Mouse (Mus musculus): ENCODE results near the gene Zc3h12b. TPM values are rescaled to one million over a fixed set of nuclear protein-coding genes. Genes with fewer than 3 reads are reported as not detected.

Zc3h12b gene
- total and polyA plus RNA-seq, 3 experiments, result 0.04 to 0.16 TPM; not detected in 1

GRCm38 (mm10) chrX:95968594-95968965 is 257.1 kb downstream of the Zc3h12b start (continued):
- TF ChIP-seq GABPA (IDR thresholded peaks at IDR 0.05; ENCODE audit: insufficient replicate concordance, low read depth, low read length) (no peak), USF1 (IDR thresholded peaks at IDR 0.05; ENCODE audit: low read depth, low read length) (peak; percentile 65), IRF4 (IDR thresholded peaks at IDR 0.05; ENCODE audit: low read depth, low read length) (no peak), MYC (IDR thresholded peaks at IDR 0.05; ENCODE audit: low read depth, low read length) (peak; percentile 57; the same call in 1 of the 2 replicates)

GRCm38 (mm10) chrX:95969116-95969515 is 257.6 kb downstream of the Zc3h12b start:
- Histone ChIP-seq H3K79me2 (replicated peaks; ENCODE audit: control insufficient read depth, extremely low read depth, insufficient read depth, poor library complexity, severe bottlenecking) (no peaks in the 10 kb centered on the region), H3K4me3 (replicated peaks in 1 of 3; ENCODE audit: low read depth in 2 of 3, low read length in 2 of 3, poor library complexity in 1 of 3) (no peak overlapping the region), H3K4me2 (ENCODE audit: insufficient read depth, low read depth, poor library complexity, severe bottlenecking) (peak overlapping the region; percentile 63), H3K27me3 (replicated peaks) (no peaks in the 10 kb centered on the region), H3K9ac (ENCODE audit: insufficient read depth, low read depth) (peak overlapping the region; percentile 51; the same call in 1 of the 2 replicates), H3K4me1 (ENCODE audit: control insufficient read depth in 1 of 2, insufficient read depth in 2 of 2) (peaks cover 0 to 29% of the 10 kb centered on the region in 2 experiments; a peak in 2 of 4 replicates), H3K36me3 (replicated peaks in 1 of 2; ENCODE audit: control insufficient read depth in 1 of 2, insufficient read depth in 1 of 2, low read length in 1 of 2) (no peaks in the 10 kb centered on the region), H3K9me3 (replicated peaks; ENCODE audit: low read length) (no peaks in the 10 kb centered on the region), H3K27ac (ENCODE audit: insufficient read depth, low read depth) (no peak overlapping the region)
- in situ Hi-C loops (cut with MboI; ENCODE audit: low pct_ligation_motif_present, low pct_unique_long_range_greater_than_20kb, low sequenced_read_pairs) (no loop called here), dilution Hi-C loops (cut with MboI; ENCODE audit: extremely low pct_ligation_motif_present, extremely low pct_unique_long_range_greater_than_20kb, low sequenced_read_pairs) (no loop called here)
- no peak for DNase-seq (ENCODE audit: extremely low read depth)
- TF ChIP-seq E2F4 (IDR thresholded peaks at IDR 0.05; ENCODE audit: insufficient replicate concordance, low read depth, low read length) (no peak), UBTF (IDR thresholded peaks at IDR 0.05; ENCODE audit: low read depth, low read length) (no peak), USF2 (conservative IDR thresholded peaks at IDR 0.05; ENCODE audit: low read depth, low read length) (no peak), SIN3A (IDR thresholded peaks at IDR 0.05; ENCODE audit: low read length) (no peak), NELFE (IDR thresholded peaks at IDR 0.05; ENCODE audit: low read depth, low read length) (no peak), JUND (conservative IDR thresholded peaks at IDR 0.05; ENCODE audit: low read depth, low read length) (no peak), POLR2AphosphoS2 (IDR thresholded peaks at IDR 0.05; ENCODE audit: low read depth, low read length) (no peak), CTCF (conservative IDR thresholded peaks at IDR 0.05 in 1 of 2, IDR thresholded peaks at IDR 0.05 in 1 of 2; ENCODE audit: low read depth in 2 of 2, low read length in 2 of 2) (no peak)

GRCm38 (mm10) chrX:95969936-95970335 is 258.5 kb downstream of the Zc3h12b start:
- no peak for DNase-seq (ENCODE audit: extremely low read depth)
- no peak for TF ChIP-seq GABPA (IDR thresholded peaks at IDR 0.05; ENCODE audit: insufficient replicate concordance, low read depth, low read length)
- no peak for TF ChIP-seq CHD1 (IDR thresholded peaks at IDR 0.05; ENCODE audit: low read depth, low read length)
- no peak for TF ChIP-seq NRF1 (IDR thresholded peaks at IDR 0.05; ENCODE audit: low read depth, low read length)
- no peak for TF ChIP-seq EP300 (IDR thresholded peaks at IDR 0.05; ENCODE audit: low read length)
- TF ChIP-seq MXI1 (IDR thresholded peaks at IDR 0.05; ENCODE audit: low read depth, low read length), result no peak
- TF ChIP-seq HCFC1 (IDR thresholded peaks at IDR 0.05; ENCODE audit: low read depth, low read length), result no peak
- TF ChIP-seq USF2 (conservative IDR thresholded peaks at IDR 0.05; ENCODE audit: low read depth, low read length), result no peak
- TF ChIP-seq RAD21 (IDR thresholded peaks at IDR 0.05; ENCODE audit: low read depth, low read length), result no peak
- TF ChIP-seq CHD2 (IDR thresholded peaks at IDR 0.05; ENCODE audit: low read length), result no peak
- Histone ChIP-seq H3K9ac (ENCODE audit: insufficient read depth, low read depth) (no peak overlapping the region), H3K4me3 (replicated peaks in 1 of 3; ENCODE audit: low read depth in 2 of 3, low read length in 2 of 3, poor library complexity in 1 of 3) (no peak overlapping the region), H3K9me3 (replicated peaks; ENCODE audit: low read length) (no peaks in the 10 kb centered on the region), H3K27me3 (replicated peaks) (no peaks in the 10 kb centered on the region), H3K36me3 (replicated peaks in 1 of 2; ENCODE audit: control insufficient read depth in 1 of 2, insufficient read depth in 1 of 2, low read length in 1 of 2) (no peaks in the 10 kb centered on the region), H3K27ac (ENCODE audit: insufficient read depth, low read depth) (no peak overlapping the region), H3K79me2 (replicated peaks; ENCODE audit: control insufficient read depth, extremely low read depth, insufficient read depth, poor library complexity, severe bottlenecking) (no peaks in the 10 kb centered on the region), H3K4me2 (ENCODE audit: insufficient read depth, low read depth, poor library complexity, severe bottlenecking) (no peak overlapping the region), H3K4me1 (ENCODE audit: control insufficient read depth in 1 of 2, insufficient read depth in 2 of 2) (peaks cover 0 to 28% of the 10 kb centered on the region in 2 experiments; a peak in 2 of 4 replicates)
- dilution Hi-C loops (cut with MboI; ENCODE audit: extremely low pct_ligation_motif_present, extremely low pct_unique_long_range_greater_than_20kb, low sequenced_read_pairs), result no loop called here
- in situ Hi-C loops (cut with MboI; ENCODE audit: low pct_ligation_motif_present, low pct_unique_long_range_greater_than_20kb, low sequenced_read_pairs), result no loop called here

Other genes with a start within 250 kb of the Zc3h12b start
- gene Asb12, start 153.7 kb upstream of the Zc3h12b start, total RNA-seq (2012; rRNA removed), result not detected in 2 replicates
- gene Asb12, start 153.7 kb upstream of the Zc3h12b start, total RNA-seq (2014; rRNA removed), result not detected in 2 replicates
- gene Asb12, start 153.7 kb upstream of the Zc3h12b start, polyA plus RNA-seq (2012; ENCODE audit: insufficient read length, low read depth), result not detected in 2 replicates
- not detected in 2 replicates for gene Pfn5, start 153.6 kb upstream of the Zc3h12b start, total RNA-seq (2012; rRNA removed)
- not detected in 2 replicates for gene Pfn5, start 153.6 kb upstream of the Zc3h12b start, total RNA-seq (2014; rRNA removed)
- not detected in 2 replicates for gene Pfn5, start 153.6 kb upstream of the Zc3h12b start, polyA plus RNA-seq (2012; ENCODE audit: insufficient read length, low read depth)
- 5.6 and 6.1 TPM in 2 replicates for gene Zc4h2, start 53.2 kb upstream of the Zc3h12b start, total RNA-seq (2012; rRNA removed)
- gene Zc4h2, start 53.2 kb upstream of the Zc3h12b start, total RNA-seq (2014; rRNA removed), result 16.5 and 19.4 TPM in 2 replicates
- 9.8 and 11.0 TPM in 2 replicates for gene Zc4h2, start 53.2 kb upstream of the Zc3h12b start, polyA plus RNA-seq (2012; ENCODE audit: insufficient read length, low read depth)
- gene Las1l, start 245.3 kb downstream of the Zc3h12b start, total RNA-seq (2012; rRNA removed), result 33.1 and 37.5 TPM in 2 replicates
- 31.9 and 33.5 TPM in 2 replicates for gene Las1l, start 245.3 kb downstream of the Zc3h12b start, total RNA-seq (2014; rRNA removed)
- 108 and 119 TPM in 2 replicates for gene Las1l, start 245.3 kb downstream of the Zc3h12b start, polyA plus RNA-seq (2012; ENCODE audit: insufficient read length, low read depth)